Mouse (Mus musculus) ES-Bruce4 (cell line): Measurements from ENCODE around the gene Asic2.

Experiments
- CTCF ChIP-seq: IDR thresholded peaks from one replicate; pipeline ENCODE4 v1.8.1; 2011; ENCODE audit warnings: low read depth, low read length
- POLR2A ChIP-seq: IDR thresholded peaks from one replicate; pipeline ENCODE4 v1.8.1; 2011; ENCODE audit warnings: low read length; ENCODE audit not compliant: insufficient read depth

DNA sequence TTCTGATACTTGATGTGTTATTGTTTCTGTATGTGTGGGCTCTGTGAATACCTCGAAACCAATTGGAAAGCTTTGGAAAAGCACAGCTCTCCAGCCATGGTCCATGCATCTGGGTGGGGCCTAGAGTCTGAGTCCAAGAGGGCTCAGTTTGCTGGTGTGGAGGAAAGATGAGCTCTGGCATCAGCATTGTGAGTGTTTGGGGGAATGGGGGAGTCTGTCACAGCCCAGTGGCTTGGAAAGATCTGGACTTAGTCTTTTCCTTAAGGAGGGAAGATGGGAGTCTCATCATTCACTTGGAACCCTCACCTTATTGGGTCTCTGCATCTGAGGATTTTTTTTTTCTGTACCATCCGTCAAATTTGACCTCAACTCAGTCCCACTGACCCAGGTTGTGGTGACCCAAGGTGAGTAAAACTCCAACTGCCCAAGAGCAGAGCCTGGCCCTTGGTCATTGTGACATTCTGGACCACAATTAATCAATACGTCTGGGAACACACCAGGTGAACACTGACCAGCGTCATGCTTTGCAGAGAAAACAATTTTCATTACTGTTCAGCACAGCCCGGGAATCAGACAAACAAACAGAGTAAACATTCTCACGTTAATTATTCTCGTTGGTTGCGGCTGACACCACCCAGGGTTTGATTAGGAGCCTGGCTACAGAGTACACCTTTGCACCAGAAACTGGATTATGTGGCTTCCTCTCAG is 594.1 kb downstream of the Asic2 start:
- no peak for TF ChIP-seq POLR2A
- no peak for TF ChIP-seq CTCF
